In genomic region chr1:154995778-154996390, GRCm38 (mm10) we compare ENCODE assay signal across 16 mouse cellular contexts.
A peak's percentile ranks its signal among the peaks of the same experiment; 100 is the strongest.
DNase-seq lines count a peak whose midpoint lies in the region; ATAC-seq and TF ChIP-seq lines count a peak whose summit lies in the region.
"Had no signal": no experiment of that assay in that cellular context is flagged by ENCODE, and none has a peak within 500 bp of the region (broad histone marks: within the 10 kb centered on the region; RNA-seq: fewer than 3 reads in every experiment).

No protein-coding gene starts in this region.

- no peak for TF ChIP-seq CTCF in brain, embryonic 14.5 days (IDR thresholded peaks at IDR 0.05; ENCODE audit: borderline replicate concordance, extremely low read depth, insufficient read depth, insufficient read length)

- H3K27ac ChIP-seq in forebrain, embryonic 14.5 days (ENCODE audit: low read depth, low read length): 0 out of 2 replicates have a peak overlapping the region, but pooled peaks have one; percentile 5
- no peak overlapping the region for H3K27ac ChIP-seq in midbrain, embryonic 12.5 days (replicated peaks)
- H3K27ac ChIP-seq: heart, embryonic 15.5 days; limb, embryonic 15.5 days; neural tube, embryonic 13.5 days had no signal

- no peaks in the 10 kb centered on the region for H3K9me3 ChIP-seq in forebrain, embryonic 14.5 days (replicated peaks; ENCODE audit: control insufficient read depth, low read length)
- no peaks in the 10 kb centered on the region for H3K9me3 ChIP-seq in midbrain, embryonic 12.5 days
- H3K9me3 ChIP-seq: G1E; heart, embryonic 15.5 days; limb, embryonic 15.5 days; neural tube, embryonic 13.5 days had no signal

- peak overlapping the region; percentile 5; the same call in 1 of the 2 replicates for H3K9ac ChIP-seq in forebrain, embryonic 14.5 days (ENCODE audit: low read length)
- no peak overlapping the region for H3K9ac ChIP-seq in midbrain, embryonic 12.5 days (replicated peaks)
- H3K9ac ChIP-seq: heart, embryonic 15.5 days; limb, embryonic 15.5 days; neural tube, embryonic 13.5 days had no signal

- WGBS in forebrain, embryonic 14.5 days: 64% methylated on average over 9 of the region's 9 CpGs
- 65% methylated on average over 9 of the region's 9 CpGs for WGBS in midbrain, embryonic 12.5 days

- H3K36me3 ChIP-seq in forebrain, embryonic 14.5 days (ENCODE audit: control insufficient read depth, insufficient read depth, low read length): no peaks in the 10 kb centered on the region
- H3K36me3 ChIP-seq in midbrain, embryonic 12.5 days: no peaks in the 10 kb centered on the region
- H3K36me3 ChIP-seq: G1E; heart, embryonic 15.5 days; limb, embryonic 15.5 days; neural tube, embryonic 13.5 days had no signal

- ATAC-seq in frontal cortex, adult (ENCODE audit: low TSS enrichment): peak; percentile 60
- ATAC-seq in forebrain, embryonic 14.5 days: no peak
- ATAC-seq in midbrain, embryonic 12.5 days (ENCODE audit: low FRiP score, low read depth): 0 out of 2 replicates have a peak, but pooled peaks have one; percentile 38

- no peak overlapping the region for H3K4me2 ChIP-seq in forebrain, embryonic 14.5 days (ENCODE audit: low read length)
- H3K4me2 ChIP-seq in midbrain, embryonic 12.5 days (replicated peaks): no peak overlapping the region
- H3K4me2 ChIP-seq: heart, embryonic 15.5 days; limb, embryonic 15.5 days; neural tube, embryonic 13.5 days had no signal

- no peak for TF ChIP-seq POLR2A in brain, embryonic 14.5 days (IDR thresholded peaks at IDR 0.05; ENCODE audit: borderline replicate concordance, extremely low read depth, insufficient read depth, insufficient read length, poor library complexity, severe bottlenecking)

- no peak for DNase-seq in frontal cortex, postnatal 14 days (ENCODE audit: low spot score in 2 of 2)
- DNase-seq in brain, embryonic 14.5 days (ENCODE audit: low read depth): peak; percentile 45
- DNase-seq in forebrain, embryonic 14.5 days (ENCODE audit: low spot score): no peak
- DNase-seq in ovary, postnatal 10 days (ENCODE audit: low spot score): no peak
- DNase-seq in c-Kit-positive CD71-positive TER-119-positive erythroid progenitor cells, embryonic 14.5 days (ENCODE audit: low spot score): no peak
- DNase-seq: cerebellum, adult 8-10 months; gastrocnemius, postnatal 25 days; kidney, postnatal 10 days; layer of hippocampus, postnatal 36 days; retina, postnatal 1 day had no signal

- no peaks in the 10 kb centered on the region; the same call in 1 of the 2 replicates for H3K4me1 ChIP-seq in forebrain, embryonic 14.5 days (ENCODE audit: control insufficient read depth, insufficient read depth, low read length)
- H3K4me1 ChIP-seq in midbrain, embryonic 12.5 days: peaks cover 12% of the 10 kb centered on the region
- H3K4me1 ChIP-seq: heart, embryonic 15.5 days had no signal

- no peak overlapping the region for H3K4me3 ChIP-seq in forebrain, embryonic 14.5 days (ENCODE audit: low read depth, low read length)
- no peak overlapping the region for H3K4me3 ChIP-seq in midbrain, embryonic 12.5 days
- H3K4me3 ChIP-seq: heart, embryonic 15.5 days; limb, embryonic 15.5 days; neural tube, embryonic 13.5 days had no signal

- H3K27me3 ChIP-seq in forebrain, embryonic 14.5 days (replicated peaks; ENCODE audit: control insufficient read depth, insufficient read depth, low read length): no peaks in the 10 kb centered on the region
- no peaks in the 10 kb centered on the region for H3K27me3 ChIP-seq in midbrain, embryonic 12.5 days
- H3K27me3 ChIP-seq: heart, embryonic 15.5 days; limb, embryonic 15.5 days; neural tube, embryonic 13.5 days had no signal
